Mouse (Mus musculus) gastrocnemius, adult 2 months (tissue): Measurements from ENCODE around the gene Ttll12. TPM values are rescaled to one million over a fixed set of nuclear protein-coding genes. Genes with fewer than 3 reads are reported as not detected.

Experiments
- DNase-seq: peaks from one replicate; pipeline ENCODE4 v3.0.0; 2022
- H3K27ac ChIP-seq: fragments of 200-600 bp; 2 replicates; pipeline ENCODE4 v1.8.1; 2022; ENCODE audit warnings: mild to moderate bottlenecking
- H3K4me3 ChIP-seq: fragments of 200-600 bp; 2 replicates; pipeline ENCODE4 v1.8.1; 2022; ENCODE audit warnings: mild to moderate bottlenecking, moderate library complexity
- CTCF ChIP-seq: fragments of 200-600 bp; IDR thresholded peaks from 2 replicates; pipeline ENCODE4 v1.8.1; 2022; ENCODE audit warnings: antibody characterized with exemption, mild to moderate bottlenecking, moderate library complexity
- intact Hi-C: fragments of 180-260 bp; cut with DNase I; formaldehyde crosslinking; loops from one replicate; pipeline ENCODE4 v1.15.1; 2025
- total RNA-seq, 2 experiments: library from RNA; stranded (reverse); gene quantifications; 2 replicates each; pipeline ENCODE4 v1.2.3; 2021

Gene Ttll12
- total RNA-seq, 2 experiments from 2014 or later, result 3.4 to 4.9 TPM

- intact Hi-C loops, result no loop called here
- TF ChIP-seq CTCF, result no peak
- DNase-seq, result no peak
- Histone ChIP-seq H3K4me3 (no peak overlapping the region), H3K27ac (no peak overlapping the region)
Measured at GRCm38 (mm10) chr15:83591758-83592157, 3.2 kb downstream of the Ttll12 start.

- intact Hi-C loops, result no loop called here
- no peak overlapping the region for H3K4me3 ChIP-seq
- DNase-seq, result no peak
- no peak overlapping the region for H3K27ac ChIP-seq
- no peak for TF ChIP-seq CTCF
Measured at GRCm38 (mm10) chr15:83590841-83591240, 4.1 kb downstream of the Ttll12 start.

- Histone ChIP-seq H3K4me3 (no peak overlapping the region), H3K27ac (no peak overlapping the region)
- intact Hi-C loops, result no loop called here
- peak; percentile 11 for DNase-seq
- no peak for TF ChIP-seq CTCF
Measured at GRCm38 (mm10) chr15:83584741-83585220, 10.2 kb downstream of the Ttll12 start.

- Histone ChIP-seq H3K27ac (peak overlapping the region; percentile 79), H3K4me3 (no peak overlapping the region)
- TF ChIP-seq CTCF, result peak; percentile 78
- intact Hi-C loops, result no loop called here
- peak; percentile 81 for DNase-seq
Measured at GRCm38 (mm10) chr15:83583419-83584156, 11.4 kb downstream of the Ttll12 start.

GRCm38 (mm10) chr15:83582931-83583330, 12.0 kb downstream of the Ttll12 start:
- intact Hi-C loops, result no loop called here
- Histone ChIP-seq H3K4me3 (no peak overlapping the region), H3K27ac (peak overlapping the region; percentile 79)
- TF ChIP-seq CTCF, result no peak
- peak; percentile 66 for DNase-seq

GRCm38 (mm10) chr15:83576651-83577050, 18.3 kb downstream of the Ttll12 start:
- TF ChIP-seq CTCF, result no peak
- intact Hi-C loops, result no loop called here
- H3K4me3 ChIP-seq, result no peak overlapping the region
- peak; percentile 8 for DNase-seq
- H3K27ac ChIP-seq, result no peak overlapping the region

- Histone ChIP-seq H3K4me3 (no peak overlapping the region), H3K27ac (no peak overlapping the region)
- DNase-seq, result no peak
- TF ChIP-seq CTCF, result no peak
- intact Hi-C loops, result no loop called here
Measured at GRCm38 (mm10) chr15:83575543-83575942, 19.4 kb downstream of the Ttll12 start.

- intact Hi-C loops, result no loop called here
- no peak overlapping the region for H3K27ac ChIP-seq
- TF ChIP-seq CTCF, result no peak
- no peak for DNase-seq
- H3K4me3 ChIP-seq, result no peak overlapping the region
Measured at GRCm38 (mm10) chr15:83574731-83575351, 20.1 kb downstream of the Ttll12 start.

- no peak for DNase-seq
- intact Hi-C loops, result no loop called here
- TF ChIP-seq CTCF, result no peak
- Histone ChIP-seq H3K4me3 (no peak overlapping the region), H3K27ac (no peak overlapping the region)
Measured at GRCm38 (mm10) chr15:83573606-83574005, 21.4 kb downstream of the Ttll12 start.

GRCm38 (mm10) chr15:83572132-83572531, 22.8 kb downstream of the Ttll12 start:
- TF ChIP-seq CTCF, result no peak
- no peak for DNase-seq

GRCm38 (mm10) chr15:83571636-83572035, 23.3 kb downstream of the Ttll12 start:
- no peak for TF ChIP-seq CTCF
- Histone ChIP-seq H3K4me3 (no peak overlapping the region), H3K27ac (peak overlapping the region; percentile 71)
- DNase-seq, result peak; percentile 79
- intact Hi-C loops, result no loop called here

More at GRCm38 (mm10) chr15:83572132-83572531, 22.8 kb downstream of the Ttll12 start:
- peak overlapping the region; percentile 71 for H3K27ac ChIP-seq
- intact Hi-C loops, result no loop called here
- no peak overlapping the region for H3K4me3 ChIP-seq

GRCm38 (mm10) chr15:83570641-83571040, 24.3 kb downstream of the Ttll12 start:
- H3K27ac ChIP-seq, result no peak overlapping the region
- DNase-seq, result no peak
- no peak overlapping the region for H3K4me3 ChIP-seq
- TF ChIP-seq CTCF, result peak; percentile 33
- intact Hi-C loops, result no loop called here

GRCm38 (mm10) chr15:83569682-83570081, 25.3 kb downstream of the Ttll12 start:
- intact Hi-C loops, result no loop called here
- Histone ChIP-seq H3K27ac (no peak overlapping the region), H3K4me3 (no peak overlapping the region)
- no peak for DNase-seq
- TF ChIP-seq CTCF, result no peak
